Mouse (Mus musculus) CD4-positive helper T cell, adult 2 months (primary cell): ENCODE measurements at regions not wholly inside any gene's neighbourhood (a gene's known extent, or its start where the extent isn't known, plus 50 kb on each side); places are given as distances from the start of the nearest gene placed in this dataset.

Experiments used
- DNase-seq: peaks from one replicate; pipeline ENCODE4 v3.0.0-alpha.2; 2012; ENCODE audit warnings: low read depth, missing footprints, low spot score

- no peak for DNase-seq
Measured at GRCm38 (mm10) chr12:54396341-54396740, 192.7 kb upstream of the Egln3 start.

- no peak for DNase-seq
Measured at GRCm38 (mm10) chr12:54385401-54385800, 181.7 kb upstream of the Egln3 start.

GRCm38 (mm10) chr12:54384116-54384515 is 180.5 kb upstream of the Egln3 start:
- DNase-seq: no peak

- no peak for DNase-seq
Measured at GRCm38 (mm10) chr12:54382965-54383364, 179.3 kb upstream of the Egln3 start.

DNA sequence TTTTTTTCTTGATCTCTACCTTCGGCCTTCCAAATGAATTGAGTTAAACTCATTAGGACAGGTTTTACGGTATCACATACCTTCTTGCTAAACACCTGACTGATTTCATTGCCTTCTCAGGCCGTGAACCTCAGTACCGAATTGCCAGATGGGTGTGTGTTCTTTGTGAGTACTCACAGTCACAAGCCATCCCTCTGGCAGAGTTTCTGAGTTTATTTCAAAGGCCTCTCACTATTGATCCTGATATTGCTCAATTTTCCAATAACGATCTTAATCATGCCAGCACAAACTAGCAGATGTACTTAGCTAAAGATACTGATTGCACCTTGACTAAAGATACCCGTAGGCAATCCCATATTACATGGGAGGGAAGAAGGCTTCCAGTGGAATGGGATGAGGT is 178.4 kb upstream of the Egln3 start:
- DNase-seq: no peak

- DNase-seq: no peak
Measured at GRCm38 (mm10) chr12:54380322-54380721, 176.7 kb upstream of the Egln3 start.

GRCm38 (mm10) chr12:54378576-54378975 is 174.9 kb upstream of the Egln3 start:
- no peak for DNase-seq

DNA sequence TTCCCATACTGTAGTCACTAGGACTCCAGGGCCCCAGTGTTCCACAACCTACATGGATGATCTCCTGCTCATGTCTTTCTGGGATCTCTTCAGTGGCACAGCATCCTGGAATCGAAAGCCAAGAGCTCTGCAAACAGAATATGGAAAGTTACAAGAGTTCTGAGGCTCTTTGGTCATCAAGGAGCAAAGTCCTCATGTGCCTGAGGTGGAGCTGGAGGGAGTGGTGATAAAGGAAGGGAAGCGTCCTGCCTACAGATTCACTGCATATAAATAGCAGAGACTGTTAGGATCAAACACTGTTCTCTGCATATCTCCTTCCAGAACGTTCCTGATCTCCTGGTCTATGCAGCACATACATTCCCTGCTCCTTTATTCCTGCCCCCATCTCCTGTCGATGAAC is 170.4 kb upstream of the Egln3 start:
- DNase-seq: no peak

GRCm38 (mm10) chr12:54369217-54369616 is 165.6 kb upstream of the Egln3 start:
- DNase-seq: peak; percentile 62

- DNase-seq: no peak
Measured at GRCm38 (mm10) chr12:54364381-54365095, 160.9 kb upstream of the Egln3 start.

GRCm38 (mm10) chr12:54361762-54362161 is 158.1 kb upstream of the Egln3 start:
- no peak for DNase-seq

GRCm38 (mm10) chr12:54354187-54354586 is 150.5 kb upstream of the Egln3 start:
- DNase-seq: no peak

DNA sequence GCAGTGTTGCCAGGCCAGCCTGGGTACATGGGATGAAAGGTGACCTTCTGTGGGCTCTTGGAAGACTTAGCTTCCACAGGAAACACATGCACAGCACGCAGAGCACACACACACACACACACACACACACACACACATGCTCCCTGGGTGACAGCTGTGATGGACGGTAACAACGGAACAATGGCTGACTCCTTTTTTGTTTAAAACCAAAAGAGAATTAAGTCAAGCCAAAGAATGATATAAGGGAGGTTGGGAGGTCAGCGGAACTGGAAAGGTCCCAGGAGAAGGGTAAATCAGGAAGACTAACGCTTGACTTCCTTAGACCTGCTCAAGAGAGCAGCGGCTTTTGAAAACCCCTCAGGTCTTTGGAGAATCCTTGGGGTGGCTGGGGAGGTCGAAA is 150.0 kb upstream of the Egln3 start:
- no peak for DNase-seq

GRCm38 (mm10) chr12:54352963-54353606 is 149.4 kb upstream of the Egln3 start:
- DNase-seq: peak; percentile 55

DNA sequence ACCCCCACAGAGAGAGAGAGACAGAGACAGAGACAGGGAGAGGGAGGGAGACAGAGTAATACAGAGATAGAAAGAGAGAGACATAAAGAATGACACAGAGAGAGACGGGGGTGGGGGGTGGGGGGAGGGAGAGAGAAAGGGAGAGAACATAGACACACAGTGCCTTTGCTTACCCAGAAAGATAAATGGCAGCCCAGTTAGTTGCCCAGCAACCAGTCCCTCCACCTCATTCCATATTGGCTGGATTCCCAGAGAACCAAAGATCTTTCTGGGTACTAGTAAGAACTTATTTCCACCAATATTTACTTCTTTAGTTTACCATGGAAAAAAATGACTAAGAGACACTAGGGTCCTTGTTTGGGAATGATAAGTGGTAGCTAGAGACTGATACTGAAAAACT is 146.6 kb upstream of the Egln3 start:
- no peak for DNase-seq

- no peak for DNase-seq
Measured at GRCm38 (mm10) chr12:54349403-54349802, 145.7 kb upstream of the Egln3 start.

- DNase-seq: peak; percentile 43
Measured at GRCm38 (mm10) chr12:54343493-54343892, 139.8 kb upstream of the Egln3 start.

- DNase-seq: no peak
Measured at GRCm38 (mm10) chr12:54335509-54335908, 131.8 kb upstream of the Egln3 start.

GRCm38 (mm10) chr12:54334491-54335132 is 131.0 kb upstream of the Egln3 start:
- no peak for DNase-seq

DNA sequence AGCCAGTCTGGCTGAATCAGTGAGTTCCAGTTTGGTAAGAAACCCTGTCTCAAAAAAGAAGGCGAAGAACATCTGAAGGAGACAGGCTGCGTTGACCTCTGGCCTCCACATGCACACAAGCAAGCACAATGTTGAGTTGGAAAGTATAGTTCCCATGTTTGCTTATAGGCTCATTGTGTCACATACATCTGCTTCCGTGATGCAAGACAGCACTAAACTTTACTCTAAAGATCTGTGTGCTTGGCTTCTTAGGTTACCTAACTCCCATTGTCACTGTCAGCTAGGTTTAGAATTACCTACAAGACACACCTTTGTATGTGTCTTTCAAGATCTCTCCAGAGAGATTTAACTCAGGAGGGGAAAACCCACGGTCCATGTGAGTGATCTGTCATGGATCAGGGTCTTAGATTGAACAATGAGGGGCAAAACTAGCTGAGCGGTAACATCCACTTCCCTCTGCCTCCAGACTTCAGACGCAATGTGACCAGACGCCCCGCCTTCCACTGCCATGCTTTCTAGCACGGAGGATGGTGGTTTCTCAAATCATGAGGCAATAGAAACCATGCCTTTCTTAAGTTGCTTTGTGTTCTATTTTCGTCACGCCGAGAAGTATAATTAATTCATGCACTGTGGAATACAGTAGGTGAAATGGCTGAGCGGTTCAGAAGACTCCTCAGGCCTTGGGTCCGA is 130.1 kb upstream of the Egln3 start:
- DNase-seq: no peak

DNA sequence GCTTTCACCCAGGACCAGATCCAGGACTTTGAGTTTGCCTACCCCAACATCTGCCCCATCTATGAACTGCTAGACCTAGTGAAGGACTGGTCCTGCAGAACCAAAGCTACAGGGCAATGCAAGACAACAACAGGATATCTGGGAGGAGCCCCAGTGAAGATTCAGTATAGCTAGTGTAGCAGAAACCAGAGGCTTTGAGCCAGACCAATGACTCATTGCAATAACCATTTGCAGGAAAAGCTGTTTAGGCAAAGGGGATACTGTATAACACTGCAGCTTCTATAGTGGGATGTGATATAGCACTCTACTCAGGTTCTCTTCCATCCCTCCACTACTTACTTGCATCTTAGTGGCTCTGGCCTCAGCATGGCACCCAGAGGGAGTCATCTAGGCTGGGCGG is 123.8 kb upstream of the Egln3 start:
- no peak for DNase-seq

- DNase-seq: no peak
Measured at GRCm38 (mm10) chr12:54326571-54326970, 122.9 kb upstream of the Egln3 start.
